Mouse (Mus musculus) heart, postnatal 14 days (tissue): ENCODE data around the gene Taok1. TPM values are rescaled to one million over a fixed set of nuclear protein-coding genes. Genes with fewer than 3 reads are reported as not detected.
"Not testable (repeated sequence)": the region's sequence is repeated elsewhere in the genome, so short reads cannot be mapped to it uniquely, and the experiment has no call there.

Source experiments
- DNase-seq, 2 experiments: peaks; one replicate each; pipeline ENCODE4 v3.0.0; 2021 to 2022
- intact Hi-C: fragments of 180-260 bp; cut with DNase I; formaldehyde crosslinking; loops from one replicate; pipeline ENCODE4 v1.15.1; 2025
- long read RNA-seq, 2 experiments: library from polyadenylated mRNA; stranded (forward); transcript quantifications; one replicate each; pipeline ENCODE4 v2.0.0; 2021
- total RNA-seq, 2 experiments: library from RNA; stranded (reverse); gene quantifications; 2 replicates each; pipeline ENCODE4 v1.2.3; 2021

The Taok1 gene
- 10 to 100 TPM; 57.0 to 59.3 TPM for total RNA-seq
- long read RNA-seq, experiment 1, full-length matches to known transcripts, result 2 of 13 reads
- long read RNA-seq, experiment 1, partial matches to known transcripts, result 1 of 13 reads
- long read RNA-seq, experiment 1, other reads (novel, unspliced or antisense), result 10 of 13 reads
- long read RNA-seq, experiment 2, full-length matches to known transcripts, result 1 of 17 reads
- long read RNA-seq, experiment 2, partial matches to known transcripts, result 2 of 17 reads
- long read RNA-seq, experiment 2, other reads (novel, unspliced or antisense), result 14 of 17 reads

DNA sequence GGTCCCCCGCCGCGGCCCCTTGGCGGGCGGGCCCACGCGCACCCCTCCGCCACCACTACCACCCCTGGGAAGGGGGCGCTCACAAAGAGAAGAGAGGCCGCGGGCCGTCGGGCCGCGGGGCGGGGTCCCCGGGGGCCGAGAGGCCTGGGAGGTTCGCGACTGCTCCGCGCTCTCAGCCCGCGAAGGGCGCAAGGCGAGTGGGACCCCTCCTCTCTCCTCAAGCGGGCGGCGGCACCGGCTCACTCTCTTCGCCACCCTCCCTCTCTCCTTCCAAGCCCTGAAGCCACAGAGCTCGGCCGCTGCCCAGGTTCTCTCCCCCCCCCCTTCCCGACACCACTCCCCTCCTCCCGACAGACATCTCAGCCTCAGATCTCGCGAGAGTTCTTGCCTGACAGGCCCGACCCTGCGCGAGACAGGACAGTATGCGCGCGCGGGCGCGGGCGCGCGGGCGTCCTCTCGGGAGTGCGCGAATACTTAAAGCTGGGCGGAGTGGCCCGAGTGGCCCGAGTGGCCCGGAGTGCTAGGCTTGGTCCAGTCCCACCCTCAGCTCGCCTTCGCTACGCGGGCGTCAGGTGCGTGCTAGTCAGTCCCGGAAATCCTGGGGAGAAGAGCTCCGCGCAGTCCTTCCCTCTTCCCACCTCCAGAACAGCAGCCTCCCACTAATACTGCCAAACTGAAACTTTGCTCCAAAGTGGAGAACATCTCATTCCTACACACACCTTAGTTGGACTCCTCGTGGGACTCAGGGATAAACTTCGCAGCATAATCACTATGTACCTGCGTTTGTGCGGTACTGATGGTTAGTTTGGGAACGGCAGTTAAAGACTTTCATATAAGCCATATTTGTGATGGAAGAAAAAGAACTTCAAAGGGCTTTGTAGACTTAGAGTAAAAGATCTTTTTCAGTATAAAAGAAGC, at the start of gene Taok1:
TSS of gene Taok1 (minus strand) at position 278 of the 918 bp plus-strand sequence.
- DNase-seq, result peak; percentile 96 to 97
- intact Hi-C loops, result loop anchor here (2.0 kb wide), 1 partner anchor 93 kb away; the partner anchor contains the start of genes Abhd15 and Trp53i13

DNA sequence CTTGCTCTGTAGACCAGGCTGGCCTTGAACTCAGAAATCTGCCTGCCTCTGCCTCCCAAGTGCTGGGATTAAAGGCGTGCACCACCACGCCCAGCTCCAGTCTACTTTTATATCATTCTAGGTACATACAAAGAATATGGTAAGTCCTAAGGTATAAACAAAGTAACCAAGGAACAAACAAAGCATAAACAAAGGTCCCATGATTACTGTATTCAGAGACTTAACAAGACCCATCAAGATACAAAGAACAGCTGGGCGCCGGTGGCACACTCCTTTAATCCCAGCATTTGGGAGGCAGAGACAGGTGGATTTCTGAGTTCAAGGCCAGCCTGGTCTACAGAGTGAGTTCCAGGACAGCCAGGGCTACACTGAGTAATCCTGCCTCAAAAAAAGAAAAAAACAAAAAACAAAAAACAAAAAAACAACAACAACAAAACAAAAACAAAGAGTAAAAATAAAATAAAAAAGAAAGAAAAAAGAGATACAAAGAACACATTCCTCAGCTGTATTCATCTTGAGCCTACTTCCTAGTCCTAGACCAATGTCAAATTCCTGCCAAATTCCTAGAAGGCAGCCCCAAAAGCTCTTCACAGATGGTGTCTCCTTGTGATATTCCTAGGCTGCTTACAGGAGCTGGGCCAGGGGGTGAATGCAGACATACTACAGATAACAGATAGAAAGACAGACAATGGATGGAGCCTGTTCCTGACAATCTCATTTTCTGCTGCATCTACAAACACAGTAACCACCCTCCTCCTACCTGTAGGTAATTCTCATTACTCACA, 46.0 kb upstream of the Taok1 start:
- DNase-seq, intact Hi-C loops: not testable (repeated sequence)

DNA sequence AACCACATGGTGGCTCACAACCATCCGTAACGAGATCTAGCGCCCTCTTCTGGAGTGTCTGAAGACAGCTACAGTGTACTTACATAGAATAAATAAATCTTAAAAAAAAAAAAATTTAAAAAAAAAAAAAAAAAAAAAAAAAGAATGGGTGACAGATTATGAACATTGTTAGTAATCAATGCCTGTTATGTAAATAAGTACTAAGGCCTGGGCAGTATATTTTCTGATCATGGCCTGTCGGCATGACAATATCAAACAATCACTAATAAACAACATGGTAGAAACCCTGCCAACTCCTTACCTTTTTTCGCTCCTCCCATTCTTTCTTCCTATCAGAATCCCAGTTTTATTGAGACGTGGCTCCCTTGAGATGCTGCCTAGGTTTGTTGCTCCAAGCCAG, 44.9 kb upstream of the Taok1 start:
- DNase-seq, result no peak
- intact Hi-C loops, result no loop called here

DNA sequence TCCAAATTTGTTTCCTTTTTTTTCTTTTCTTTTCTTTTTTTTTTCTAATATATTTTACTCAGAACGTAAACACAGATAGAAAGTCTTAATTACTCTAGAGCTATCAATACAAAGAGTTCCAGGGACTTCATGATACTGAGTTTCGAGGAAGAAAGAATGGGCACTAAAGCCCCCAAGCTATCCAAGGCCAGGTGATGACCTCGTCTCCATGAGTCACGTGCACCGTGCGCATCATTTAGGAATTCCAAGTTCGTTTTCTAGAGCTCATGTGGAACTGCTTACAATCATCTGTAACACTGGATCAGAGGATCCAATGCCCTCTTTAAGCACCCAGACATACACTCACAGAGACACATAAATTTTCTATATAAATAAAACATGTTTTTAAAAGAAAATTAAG, 41.3 kb upstream of the Taok1 start:
- no peak for DNase-seq
- intact Hi-C loops, result no loop called here

DNA sequence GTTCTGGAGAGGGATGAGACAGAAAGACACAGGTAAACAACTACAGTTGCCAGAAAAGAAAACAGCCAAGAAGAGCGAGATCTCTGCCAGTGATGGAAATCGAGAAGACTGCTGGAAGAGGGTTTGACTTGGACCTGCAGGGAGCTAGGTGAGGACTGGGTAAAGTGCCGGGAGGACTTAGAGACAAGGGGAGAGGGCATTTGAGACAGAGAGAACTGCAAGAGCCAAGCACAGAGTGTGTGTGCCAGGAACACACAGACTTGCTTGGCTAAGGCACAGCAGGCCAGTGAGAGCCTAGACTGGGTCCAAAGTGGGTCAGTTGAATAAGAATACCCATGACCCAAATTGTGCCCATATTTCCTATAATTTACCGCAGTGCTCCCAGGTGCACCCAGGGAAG, 37.9 kb upstream of the Taok1 start:
- intact Hi-C loops, result no loop called here
- DNase-seq, result no peak

DNA sequence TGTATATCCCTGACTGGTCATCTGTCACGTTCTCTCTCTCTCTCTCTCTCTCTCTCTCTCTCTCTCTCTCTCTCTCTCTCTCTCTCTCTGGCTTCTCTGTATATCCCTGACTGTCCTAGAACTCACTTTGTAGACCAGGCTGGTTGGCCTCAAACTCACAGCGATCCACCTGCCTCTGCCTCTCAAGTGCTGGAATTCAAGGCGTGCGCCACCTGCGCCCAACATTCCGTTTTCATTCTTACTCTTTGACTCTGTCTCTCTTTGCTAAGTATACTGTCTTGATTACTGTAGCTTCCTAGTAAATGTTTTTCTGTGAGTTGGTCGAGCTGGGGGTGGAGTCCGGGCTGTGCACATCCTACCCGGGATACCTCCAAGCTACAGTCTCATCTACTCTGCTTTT, 33.8 kb upstream of the Taok1 start:
- no peak for DNase-seq
- intact Hi-C loops, result no loop called here

DNA sequence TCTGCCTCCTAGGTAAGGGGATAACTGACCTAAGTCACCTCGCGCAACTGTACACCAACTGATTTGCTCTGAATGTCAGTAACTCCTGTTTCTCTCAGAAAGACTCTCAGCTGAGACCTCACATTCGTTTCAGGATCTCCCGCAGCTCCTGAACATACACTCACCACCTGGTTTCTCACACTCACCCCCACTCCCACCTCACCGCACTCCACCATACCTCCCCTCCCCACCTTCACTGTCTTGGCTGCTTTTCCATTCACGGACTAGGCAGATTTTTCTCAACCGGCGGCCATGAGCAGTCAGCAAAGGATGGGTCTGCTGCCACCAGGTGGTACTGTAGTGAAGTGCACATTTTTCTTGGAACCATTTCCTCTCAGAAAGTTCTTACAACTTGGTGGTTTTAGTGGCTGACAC, 22.6 kb upstream of the Taok1 start:
- peak; percentile 78 to 84 for DNase-seq
- intact Hi-C loops, result loop anchor here (2.0 kb wide), 1 partner anchor 139 kb away; no protein-coding TSS in a partner anchor

DNA sequence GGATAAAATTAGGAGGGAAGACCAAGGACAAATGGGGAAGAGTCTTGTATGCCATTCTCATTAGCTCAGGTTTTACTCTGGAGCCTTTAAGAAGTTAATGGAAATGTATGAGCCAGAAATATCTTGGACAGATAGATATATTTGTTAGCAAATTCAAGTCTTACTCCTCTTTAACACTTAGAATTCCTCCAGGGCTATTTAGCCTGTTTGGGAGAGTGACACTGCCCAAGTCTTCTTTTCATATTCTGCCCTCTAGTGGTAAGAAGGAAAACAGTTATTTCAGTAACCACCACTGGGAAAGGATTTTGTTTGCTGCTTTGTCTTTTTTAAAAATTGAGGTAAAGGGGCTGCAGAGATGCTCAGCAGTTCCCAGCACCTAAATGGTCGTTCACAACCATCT, 21.9 kb upstream of the Taok1 start:
- intact Hi-C loops, result loop anchor here (1.0 to 10.0 kb wide), 6 partner anchors 37 to 525 kb away; no protein-coding TSS in a partner anchor
- no peak for DNase-seq

DNA sequence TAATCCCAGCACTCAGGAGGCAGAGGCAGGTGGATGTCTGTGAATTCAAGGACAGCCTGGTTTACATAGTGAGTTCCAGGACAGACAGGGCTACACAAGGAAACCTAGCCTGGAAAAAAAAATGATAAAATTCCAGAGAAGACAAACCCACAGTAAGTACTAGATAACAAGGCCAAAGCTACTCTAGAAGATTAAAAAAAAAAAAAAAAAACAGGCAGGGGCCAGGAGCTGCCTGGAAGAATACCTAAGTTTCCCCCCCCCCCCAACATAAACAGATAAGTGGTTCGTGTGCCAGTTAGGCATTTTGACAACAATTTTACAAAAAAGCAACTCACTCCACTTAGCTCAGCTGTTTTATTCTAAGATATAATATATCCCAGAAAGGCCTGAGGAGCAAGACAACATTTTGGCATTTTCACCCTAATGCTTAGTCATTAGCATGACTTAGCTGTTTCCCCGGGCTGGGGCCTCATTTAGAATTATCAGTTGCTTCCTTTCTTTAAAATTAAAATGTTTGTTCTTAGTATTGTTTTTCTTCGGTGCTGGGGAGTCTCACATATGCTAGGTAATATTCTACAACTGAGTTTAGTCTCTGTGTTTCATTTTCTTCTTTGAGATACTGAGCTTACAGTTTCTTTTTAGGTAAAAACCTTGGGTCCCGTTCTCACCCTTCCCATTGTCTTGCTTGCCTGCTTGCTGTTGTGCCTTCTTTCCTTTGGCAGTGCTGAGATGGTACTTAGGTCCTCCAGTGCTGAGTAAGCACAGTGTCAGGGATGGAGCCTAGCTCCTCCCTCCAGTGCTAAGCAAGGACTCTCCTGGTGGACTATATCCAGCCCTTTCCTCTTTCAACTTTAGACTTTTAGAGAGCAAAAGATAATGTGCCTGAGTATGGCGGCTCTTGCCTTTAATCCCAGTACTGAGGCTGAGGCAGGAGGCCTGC, 19.3 kb upstream of the Taok1 start:
- DNase-seq, result no peak
- intact Hi-C loops, result loop anchor here (5.0 to 10.0 kb wide), 5 partner anchors 35 to 522 kb away; no protein-coding TSS in a partner anchor

DNA sequence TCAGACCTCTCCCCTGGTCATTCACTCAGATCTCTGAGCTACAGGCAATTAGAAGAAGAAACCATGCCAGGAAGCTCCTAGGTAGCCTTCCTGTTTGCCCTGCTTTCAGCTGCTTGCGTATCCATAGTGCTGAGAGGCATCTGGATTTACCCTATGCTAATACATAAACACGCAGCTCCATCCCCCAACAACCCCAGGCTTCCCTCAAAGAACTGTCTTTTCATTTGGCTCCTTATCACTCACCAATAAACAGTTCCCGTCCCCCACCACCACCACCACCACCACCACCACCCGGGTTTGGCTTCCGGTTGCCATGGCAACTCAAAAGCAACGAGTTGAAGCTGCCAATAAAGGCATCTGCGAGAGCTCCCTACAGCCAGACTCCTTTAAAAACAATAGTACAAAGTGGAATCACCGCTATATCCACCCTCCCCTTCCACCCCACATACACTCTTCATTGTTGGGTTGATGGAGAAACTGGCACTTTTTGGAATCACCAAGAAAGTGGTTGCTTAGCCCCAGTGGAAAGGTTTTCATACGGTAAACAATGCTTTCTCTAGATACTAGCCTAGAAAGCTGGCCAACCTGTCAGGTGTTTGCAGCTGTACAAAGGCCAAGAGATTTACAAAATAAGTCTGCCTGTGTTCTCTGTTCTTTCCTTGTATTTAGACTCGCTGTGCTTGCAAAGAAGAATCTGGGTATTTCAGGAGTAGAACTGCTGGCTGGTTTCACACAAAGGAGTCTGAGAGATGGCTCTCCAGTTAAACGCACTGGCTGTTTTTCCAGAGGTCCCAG, 17.6 kb upstream of the Taok1 start:
- DNase-seq, result peak; percentile 22 to 37
- intact Hi-C loops, result loop anchor here (5.0 to 10.0 kb wide), 5 partner anchors 33 to 520 kb away; no protein-coding TSS in a partner anchor

DNA sequence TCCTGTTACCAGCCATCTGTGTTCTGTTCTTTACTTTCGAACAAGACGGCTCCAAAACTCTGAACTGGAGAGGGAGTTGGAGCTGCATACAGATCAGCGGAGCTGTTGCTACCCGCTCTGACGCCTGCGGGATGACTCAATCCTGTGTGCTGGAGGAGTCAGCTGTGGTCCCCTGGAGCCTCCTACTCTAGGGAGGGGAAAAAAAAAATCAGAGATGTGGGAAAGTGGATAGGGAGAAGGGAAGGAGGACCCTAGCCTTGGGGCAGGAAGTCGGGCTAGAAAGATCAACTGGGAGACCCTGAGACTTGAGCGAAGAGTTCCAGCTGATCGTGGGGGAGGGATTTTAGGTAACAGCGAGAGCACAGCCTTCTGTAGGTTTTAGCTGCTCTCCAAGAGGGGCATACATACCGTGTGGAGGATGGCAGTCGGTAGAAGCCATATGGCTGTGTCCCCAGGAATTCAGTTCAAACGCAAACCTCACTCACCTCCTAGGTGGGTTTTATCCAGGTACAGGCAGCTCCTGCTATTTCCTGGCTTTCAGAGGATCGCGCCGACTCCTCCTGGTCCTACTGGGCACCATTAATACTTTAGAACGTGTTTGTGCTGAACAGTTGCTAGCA, 16.9 kb upstream of the Taok1 start:
- DNase-seq, result peak; percentile 36 to 49
- intact Hi-C loops, result loop anchor here (5.0 to 10.0 kb wide), 5 partner anchors 32 to 520 kb away; no protein-coding TSS in a partner anchor

DNA sequence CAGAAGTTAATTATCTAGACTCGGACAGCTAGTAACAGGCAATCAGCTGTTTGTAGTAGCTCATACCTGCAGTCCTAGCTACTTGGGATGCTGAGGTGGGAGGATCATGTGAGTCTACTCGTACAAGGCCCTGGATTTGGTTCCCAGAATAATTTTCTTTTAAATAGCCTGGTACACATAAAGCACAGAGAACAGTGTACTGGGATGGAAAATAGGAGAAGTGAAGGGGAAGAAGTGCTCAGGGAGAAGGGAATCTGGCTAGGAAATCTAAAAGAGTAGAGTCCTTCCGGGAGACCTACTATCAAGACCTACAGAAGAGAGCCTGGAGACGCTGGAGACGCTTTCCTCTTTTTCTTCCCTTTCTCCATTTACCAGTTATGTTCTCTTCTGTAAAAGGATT, 16.4 kb upstream of the Taok1 start:
- intact Hi-C loops, result loop anchor here (10.0 kb wide), 2 partner anchors 309 to 519 kb away; no protein-coding TSS in a partner anchor
- DNase-seq, result no peak

DNA sequence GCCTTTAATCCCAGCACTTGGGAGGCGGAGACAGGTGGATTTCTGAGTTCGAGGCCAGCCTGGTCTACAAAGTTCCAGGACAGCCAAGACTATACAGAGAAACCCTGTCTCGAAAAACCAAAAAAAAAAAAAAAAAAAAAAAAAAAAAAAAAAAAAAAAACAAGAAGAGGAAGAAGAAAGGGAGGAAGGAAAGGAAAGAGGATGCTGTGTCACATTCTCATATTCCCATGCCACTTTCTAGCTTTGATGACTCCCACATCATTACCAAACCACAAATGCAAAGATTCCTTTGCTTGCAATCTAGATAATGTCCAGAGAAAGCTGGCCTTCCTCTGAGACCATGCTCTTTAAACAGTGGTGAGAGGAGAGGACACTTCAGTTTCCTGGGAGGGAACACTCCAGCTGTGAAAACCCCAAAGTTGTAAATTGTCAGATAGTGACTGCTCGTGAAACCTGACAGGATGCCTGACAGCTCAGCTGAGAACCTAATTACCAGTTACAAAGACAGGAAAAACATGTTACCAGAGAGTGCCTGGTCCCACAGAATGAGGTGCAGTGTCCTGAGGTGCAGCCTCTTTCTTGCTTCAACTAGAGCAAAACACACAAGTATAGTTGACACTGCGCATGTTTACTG, 14.4 kb upstream of the Taok1 start:
- no peak for DNase-seq
- intact Hi-C loops, result loop anchor here (10.0 kb wide), 2 partner anchors 307 to 517 kb away; no protein-coding TSS in a partner anchor

DNA sequence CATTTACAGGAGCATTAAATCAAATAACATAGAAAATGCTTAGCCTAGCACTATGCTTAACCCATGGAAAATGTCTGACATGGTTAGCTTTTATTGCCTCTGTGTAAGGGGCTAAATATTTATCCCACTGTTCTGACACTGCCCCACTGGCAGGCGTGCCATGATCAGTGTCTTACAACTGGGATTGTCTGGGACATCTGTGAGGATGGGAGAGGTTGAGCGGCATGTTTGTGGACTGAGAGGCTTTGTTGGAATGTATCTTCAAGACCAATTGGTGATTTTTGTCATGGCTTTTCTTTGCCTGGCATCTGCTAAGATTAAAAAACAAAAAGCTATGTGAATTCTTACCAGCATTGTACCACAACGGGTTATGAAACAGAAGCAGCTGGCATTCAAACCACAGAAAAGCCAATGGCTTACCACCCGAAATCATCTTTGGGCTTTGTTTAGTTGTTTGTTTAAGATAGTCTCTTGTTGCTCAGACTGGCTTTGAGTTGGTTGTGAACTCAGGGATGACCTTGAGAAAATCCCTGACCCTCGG, 7.5 kb upstream of the Taok1 start:
- intact Hi-C loops, result no loop called here
- no peak for DNase-seq

DNA sequence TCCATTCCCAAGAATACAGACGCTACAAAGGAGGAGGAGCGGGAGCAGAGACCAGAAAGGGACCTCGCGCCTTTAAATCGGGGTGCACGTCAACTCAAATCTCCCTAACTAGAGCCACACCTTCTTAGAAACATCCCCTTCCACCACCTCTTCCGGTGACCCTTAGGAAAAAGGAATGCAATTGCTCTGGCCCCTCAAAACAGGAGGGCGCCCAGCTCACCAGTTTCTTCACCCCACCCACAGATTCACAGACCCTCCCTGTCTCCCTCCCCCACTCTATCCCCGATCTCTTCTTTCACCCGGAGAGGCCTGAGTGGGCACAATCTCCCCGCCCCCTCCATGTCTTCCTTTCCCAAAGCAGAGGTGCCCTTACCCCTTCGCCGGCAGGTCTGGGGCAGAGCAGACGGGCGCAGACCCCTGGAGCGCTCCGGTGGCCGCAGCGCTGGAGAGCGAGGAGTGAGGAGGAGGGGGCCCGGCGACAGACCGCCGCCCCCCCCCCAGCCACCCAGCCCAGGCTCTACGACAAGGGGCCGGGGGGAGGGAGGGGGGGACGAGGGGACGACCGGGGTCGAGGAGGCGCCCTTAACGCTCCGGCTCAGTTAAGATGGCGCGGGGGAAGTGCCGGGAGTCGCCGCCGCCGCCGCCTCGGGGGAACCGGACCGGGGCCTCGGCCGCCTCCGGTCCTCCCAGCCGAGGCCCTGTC, 629 bp downstream of the Taok1 start:
- peak; percentile 45 to 49 for DNase-seq
- intact Hi-C loops, result loop anchor here (2.0 kb wide), 1 partner anchor 92 kb away; the partner anchor contains the start of genes Abhd15 and Trp53i13

DNA sequence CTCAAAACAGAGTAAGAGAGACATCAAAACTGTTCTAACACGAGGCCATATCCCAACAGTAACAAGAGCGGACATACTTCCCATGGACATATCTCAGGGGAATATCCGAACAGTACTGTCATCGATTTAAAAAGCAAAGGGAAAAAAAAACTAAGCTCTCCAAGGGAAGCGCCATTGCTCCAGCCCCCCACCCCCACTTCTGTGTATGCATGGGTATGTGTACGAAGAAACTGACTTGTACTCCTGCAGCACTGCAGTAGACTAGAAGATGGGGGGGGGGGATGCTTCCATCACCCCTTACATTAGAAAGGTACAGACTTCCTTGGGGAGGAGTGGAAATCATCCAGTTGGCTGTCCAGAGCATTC, 1.2 kb downstream of the Taok1 start:
- peak; percentile 2 to 6 for DNase-seq
- intact Hi-C loops, result loop anchor here (2.0 kb wide), 1 partner anchor 92 kb away; the partner anchor contains the start of genes Abhd15 and Trp53i13
